Mouse (Mus musculus) erythroblast, embryonic 14.5 days (primary cell): ENCODE data around the gene Mia3.

Experiments used
- GATA1 ChIP-seq: IDR thresholded peaks from 2 replicates; pipeline ENCODE4 v1.6.1; 2012; ENCODE audit warnings: low read length, inconsistent platforms, mixed read lengths
- TAL1 ChIP-seq: IDR thresholded peaks from 3 replicates; pipeline ENCODE4 v1.6.1; 2012; ENCODE audit warnings: low read length, inconsistent platforms, mixed read lengths

DNA sequence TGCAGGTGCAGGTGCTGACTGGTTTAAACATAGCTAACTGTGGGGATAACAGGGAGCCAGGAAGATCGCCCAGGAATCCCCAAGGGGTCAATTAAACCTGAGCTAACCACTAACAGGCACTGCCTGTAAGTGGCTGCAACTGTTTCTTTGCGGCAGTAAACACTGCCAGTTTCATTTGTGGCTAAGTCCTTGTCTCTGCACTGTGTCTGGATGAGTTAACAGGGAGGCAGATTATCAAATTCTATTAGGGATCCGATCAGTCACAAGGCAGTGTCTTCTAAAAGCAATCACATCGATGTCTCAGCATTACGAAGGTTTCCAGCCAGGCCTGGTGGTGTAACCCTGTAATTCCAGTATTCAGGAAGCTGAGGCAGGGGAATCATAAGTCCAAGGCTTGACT lies 3.0 kb downstream of the Mia3 start:
- TF ChIP-seq GATA1 (no peak), TAL1 (no peak)
